Mouse (Mus musculus): ENCODE measurements at regions not wholly inside any gene's neighbourhood (a gene's known extent, or its start where the extent isn't known, plus 50 kb on each side); places are given as distances from the start of the nearest gene placed in this dataset.
A peak's percentile ranks its signal among the peaks of the same experiment; 100 is the strongest.

DNA sequence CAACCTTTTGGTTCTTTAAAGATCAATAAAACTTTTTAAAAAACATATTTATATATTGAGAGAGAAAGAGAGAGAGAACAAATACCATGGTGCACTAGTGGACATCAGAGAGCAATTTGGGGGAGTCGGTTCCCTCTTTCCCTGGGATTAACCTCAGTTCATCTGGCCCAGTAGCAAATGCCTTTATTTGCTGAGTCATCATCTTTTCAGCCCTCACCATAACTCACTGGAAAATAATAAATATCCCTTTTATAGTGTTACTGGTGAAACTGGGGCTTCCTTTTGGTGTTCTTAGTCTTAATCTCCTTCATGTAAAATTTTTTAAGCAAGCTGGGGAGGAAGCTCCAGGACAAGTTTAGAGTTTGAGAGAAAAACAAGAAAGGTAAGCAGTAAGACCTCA is 105.3 kb upstream of the Arg1 start:
- DNase-seq (ENCODE audit: low read depth, low spot score), result no peak

DNA sequence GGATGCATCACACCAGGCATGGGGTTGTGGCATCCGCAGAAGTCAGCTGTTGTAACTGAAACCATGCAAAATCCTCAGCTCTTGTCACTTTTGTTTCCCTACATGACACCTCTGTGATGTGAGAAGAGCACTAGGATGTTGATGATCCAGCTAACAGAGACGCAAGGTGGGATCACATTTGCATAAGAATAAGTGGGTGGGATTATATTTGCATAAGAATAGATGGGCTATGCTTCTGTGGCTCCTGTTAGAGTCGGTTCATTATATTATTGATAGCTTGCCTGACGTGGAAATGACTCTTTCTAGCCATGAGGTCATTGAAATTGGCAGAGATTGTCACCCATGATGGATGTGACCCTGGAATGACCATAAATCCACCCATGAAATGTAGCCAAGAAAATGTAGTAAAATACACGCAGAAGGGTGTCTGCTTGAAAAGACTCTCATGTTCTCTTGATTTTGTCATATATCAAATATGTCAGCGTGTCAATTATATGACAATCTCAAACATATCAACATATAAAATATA is 102.2 kb upstream of the Arg1 start:
- no peak for DNase-seq (ENCODE audit: low read depth, low spot score)

DNA sequence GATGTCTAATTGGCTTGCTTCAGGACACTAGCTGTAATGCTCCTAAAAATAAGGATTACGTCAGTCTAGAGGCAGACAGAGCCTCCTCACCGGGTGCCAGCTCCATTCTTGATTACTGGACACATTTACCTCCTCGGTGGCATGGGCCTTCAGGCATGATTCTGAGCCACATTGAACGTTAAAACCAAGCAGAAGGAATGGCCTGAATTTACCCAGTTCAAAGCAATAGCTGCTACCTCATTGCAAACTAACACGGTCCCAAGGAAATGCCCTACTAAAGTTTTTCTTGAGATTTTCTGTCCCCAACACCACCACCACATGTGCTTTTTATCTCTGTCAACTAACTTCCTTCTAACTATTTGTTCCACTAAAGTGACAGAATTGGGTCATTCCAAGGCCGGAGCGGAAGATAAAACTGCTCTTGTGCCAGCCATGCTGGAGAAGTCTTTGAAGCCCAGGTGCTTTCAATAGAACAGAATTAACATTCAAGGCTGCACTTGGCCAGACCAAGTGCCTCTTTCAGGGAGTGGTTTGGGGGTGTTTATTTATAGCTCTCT is 96.4 kb upstream of the Arg1 start:
- DNase-seq (ENCODE audit: low read depth, low spot score), result peak; percentile 40

DNA sequence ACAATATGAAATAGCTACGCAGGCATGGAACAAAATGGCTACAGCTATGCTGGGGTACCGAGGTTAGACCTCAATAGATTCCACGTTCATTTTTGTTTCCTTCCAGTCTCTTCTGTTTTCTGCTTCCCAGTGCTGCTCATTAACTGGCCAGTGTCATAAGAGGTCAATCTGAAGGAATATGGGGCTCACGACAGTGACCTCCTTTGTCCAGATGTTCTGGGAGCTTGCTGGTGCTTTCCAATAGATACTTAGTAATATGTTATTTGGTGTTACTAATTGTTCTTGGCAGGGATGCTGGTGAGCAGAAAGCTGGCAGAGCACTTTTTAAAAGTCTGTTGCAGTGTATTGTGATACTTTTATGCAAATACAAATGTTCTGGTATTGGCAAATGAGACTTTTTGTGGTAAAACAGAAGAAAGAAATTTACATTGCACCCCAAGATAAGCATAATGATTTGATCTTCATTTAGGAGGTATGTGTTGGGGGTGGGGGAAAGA is 95.8 kb upstream of the Arg1 start:
- DNase-seq (ENCODE audit: low read depth, low spot score), result no peak

DNA sequence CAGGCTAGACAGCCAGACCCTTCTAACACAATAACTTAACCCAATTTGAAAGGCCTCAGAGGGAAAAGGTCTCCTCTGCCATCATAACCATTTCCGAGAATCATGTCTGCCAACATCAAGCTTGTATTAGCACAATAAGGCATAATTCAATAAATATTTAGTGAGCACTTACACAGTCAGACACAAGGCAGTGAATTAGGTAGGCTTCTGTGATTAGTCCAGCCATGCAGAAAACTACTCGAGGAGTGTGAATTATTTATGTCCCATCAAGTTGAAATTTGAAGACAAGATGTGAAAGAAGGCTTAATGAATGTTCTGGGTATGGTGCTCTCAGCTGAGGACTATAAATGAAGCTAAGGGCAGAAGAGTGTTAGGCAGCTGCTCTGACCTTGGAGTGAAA is 91.7 kb upstream of the Arg1 start:
- DNase-seq (ENCODE audit: low read depth, low spot score), result no peak

DNA sequence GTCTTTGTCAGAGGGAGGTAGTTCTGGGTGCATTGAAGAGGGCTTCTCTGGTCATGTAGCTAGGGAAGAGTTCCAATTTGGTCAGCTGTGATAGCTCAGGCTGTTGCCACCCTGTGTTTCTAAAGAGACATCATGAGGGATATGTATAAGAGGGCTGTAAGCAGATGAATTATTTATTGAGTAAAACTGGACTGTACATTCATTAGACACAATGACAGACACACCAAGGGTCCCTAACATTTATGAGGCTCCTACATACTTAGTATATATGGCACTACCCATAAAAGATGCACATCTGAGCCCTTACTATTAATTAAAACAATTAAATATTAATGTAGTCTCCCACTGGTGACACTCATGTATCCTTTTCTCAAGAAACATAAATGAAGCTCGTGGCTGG is 90.6 kb upstream of the Arg1 start:
- DNase-seq (ENCODE audit: low read depth, low spot score), result no peak

DNA sequence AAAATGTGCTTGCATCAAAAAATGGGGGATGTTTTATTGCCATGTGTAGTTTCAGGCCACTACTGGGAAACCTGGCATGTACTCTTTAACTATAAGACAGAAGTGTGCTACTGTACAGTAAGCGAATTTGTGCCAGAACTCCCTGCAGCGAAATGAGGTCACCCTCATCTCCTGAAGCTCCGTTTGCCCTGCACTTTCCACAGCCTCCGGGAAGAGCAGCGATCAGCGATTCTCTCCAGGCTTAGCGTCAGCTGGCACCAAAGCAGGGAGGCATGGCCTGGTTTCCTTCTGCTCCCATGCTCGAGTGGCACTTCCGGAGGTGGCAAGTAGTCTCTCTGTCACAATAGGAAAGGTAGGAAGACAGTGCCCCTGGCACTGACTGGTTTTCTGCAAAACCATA is 88.8 kb upstream of the Arg1 start:
- DNase-seq (ENCODE audit: low read depth, low spot score), result no peak

DNA sequence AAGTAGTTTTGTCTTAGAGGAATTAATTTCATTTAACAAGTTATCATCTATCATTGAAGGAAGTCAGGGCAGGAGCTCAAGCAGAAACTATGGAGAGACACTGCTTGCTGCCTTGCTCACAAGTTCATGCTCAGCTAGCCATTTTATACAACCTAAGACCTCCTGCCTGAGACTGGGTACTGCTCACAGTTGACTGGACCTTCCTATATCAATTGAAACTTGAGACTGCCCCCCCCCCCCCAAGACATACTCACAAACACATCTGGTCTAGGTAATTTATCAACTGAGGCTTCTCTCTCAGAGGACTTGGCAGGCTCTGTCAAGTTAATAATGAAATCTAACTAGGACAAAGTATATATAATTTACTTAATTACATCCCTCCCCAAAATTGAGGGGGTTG is 84.8 kb upstream of the Arg1 start:
- no peak for DNase-seq (ENCODE audit: low read depth, low spot score)

DNA sequence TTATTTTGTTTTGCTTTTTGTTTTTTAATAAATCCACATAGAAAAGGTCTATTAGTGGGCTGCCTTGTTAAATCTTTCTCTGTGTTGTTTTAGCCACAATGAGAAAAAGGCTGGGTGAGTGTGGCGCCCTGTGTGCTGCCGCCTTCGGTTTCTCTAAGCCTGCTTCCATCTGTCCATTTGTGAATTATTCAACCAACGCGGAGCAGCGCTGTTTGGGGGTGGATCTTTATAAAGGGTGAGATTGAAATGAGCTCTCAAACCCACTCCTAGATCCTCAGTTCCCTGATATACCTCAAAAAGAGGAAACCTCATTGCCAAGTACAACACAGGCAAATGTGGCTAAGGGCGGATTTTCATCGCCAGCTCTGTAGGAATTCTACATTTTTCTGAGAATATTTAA is 74.0 kb upstream of the Arg1 start:
- no peak for DNase-seq (ENCODE audit: low read depth, low spot score)

DNA sequence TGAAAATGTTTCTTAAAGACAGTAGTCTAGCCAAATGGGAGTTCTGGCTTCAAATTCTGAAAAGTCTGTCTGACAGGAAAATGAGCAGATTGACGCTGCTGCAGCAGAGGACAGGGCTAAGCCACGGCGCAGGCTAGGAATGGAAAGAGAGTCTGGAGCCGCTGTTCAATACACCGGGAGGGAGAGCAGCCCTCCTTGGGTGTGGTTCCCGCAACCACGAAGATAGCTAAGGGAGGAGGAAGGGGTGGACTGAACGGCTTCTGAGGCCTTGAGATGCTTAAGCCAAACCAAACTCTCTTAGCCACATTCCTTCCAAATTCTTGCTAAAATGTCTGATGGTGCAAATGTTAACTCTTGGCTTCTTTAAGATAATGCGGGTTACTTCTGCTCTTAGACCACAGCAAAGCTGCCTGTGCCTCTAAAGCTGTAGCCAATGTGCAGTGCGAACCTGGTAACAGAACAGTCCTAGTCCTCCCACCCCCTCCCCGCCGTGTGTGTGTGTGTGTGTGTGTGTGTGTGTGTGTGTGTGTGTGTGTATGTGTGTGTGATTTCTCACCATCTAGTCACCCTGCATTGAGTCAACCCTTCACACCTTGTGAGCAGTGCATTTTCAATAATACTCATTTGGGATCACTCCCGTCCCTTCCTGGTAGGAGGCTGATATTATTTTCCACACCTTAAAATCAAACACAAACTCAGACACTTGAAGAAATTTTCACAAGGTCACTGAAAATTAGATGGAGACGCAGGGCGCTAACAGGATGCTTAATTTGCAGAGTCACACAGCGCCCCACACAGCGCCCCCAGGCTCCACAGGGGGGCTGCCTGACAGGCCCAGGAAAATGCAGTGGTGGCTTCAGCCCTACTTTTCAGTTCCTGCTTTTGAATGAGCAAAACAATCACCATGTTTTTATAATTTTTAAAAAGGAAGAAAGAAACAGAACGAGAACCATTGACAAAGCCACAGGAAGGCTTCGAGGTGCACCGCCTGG is 73.2 kb upstream of the Arg1 start:
- DNase-seq (ENCODE audit: low read depth, low spot score), result no peak

DNA sequence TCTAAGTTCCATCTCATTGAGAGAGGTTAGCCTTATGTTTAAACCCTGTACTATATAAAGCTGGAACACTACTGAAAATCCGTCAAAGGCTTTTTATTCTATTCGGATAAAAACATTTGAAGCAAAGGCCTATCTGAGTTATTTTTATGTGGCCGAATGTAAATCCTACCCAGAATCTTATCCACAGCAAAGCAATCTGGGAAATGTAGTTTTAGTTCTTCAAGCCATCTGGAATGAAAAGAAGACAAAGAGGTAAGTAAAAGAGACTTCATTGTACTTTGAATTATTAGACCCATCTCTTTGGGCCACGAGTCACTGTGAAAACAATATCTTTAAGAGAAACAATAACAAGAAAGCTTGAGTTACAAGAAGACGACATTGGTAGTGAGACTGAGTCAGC is 72.5 kb upstream of the Arg1 start:
- no peak for DNase-seq (ENCODE audit: low read depth, low spot score)

DNA sequence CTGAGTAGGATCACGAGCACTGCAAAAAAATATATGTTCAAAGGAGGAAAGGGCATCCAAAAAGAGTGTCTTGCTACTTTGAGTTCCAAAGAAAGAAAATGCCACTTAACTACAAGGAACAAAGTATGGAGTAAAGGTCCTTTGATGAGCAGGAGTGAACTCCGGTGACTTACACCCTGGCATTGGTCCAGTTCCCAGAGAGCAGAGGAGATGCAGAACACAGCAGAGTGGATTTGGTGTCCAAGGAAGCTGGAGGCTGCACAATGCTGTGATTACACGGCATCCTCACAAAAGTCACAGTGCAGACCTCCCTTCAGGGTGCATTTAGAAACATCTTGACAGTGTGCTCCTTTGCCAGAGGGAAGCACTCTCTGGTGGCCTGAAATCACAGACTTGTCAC is 70.4 kb upstream of the Arg1 start:
- no peak for DNase-seq (ENCODE audit: low read depth, low spot score)

DNA sequence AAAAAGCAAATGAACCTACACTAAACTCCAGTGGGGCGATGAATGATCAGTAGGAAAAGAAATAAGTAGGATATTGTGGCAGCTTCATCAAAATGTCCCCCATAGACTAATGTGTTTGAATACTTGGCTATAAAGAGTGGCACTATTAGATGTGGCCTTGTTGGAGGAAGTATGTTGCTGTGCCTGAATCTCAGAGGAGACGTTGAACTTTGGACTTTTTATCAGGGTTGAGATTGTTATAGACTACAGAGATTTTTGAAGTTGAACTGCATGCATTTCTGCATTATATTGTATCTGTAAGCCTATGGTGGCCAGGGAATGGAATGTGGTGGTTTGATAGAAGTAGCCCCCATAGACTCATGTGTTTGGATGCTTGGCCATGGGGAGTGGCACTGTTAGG is 68.5 kb upstream of the Arg1 start:
- no peak for DNase-seq (ENCODE audit: low read depth, low spot score)

DNA sequence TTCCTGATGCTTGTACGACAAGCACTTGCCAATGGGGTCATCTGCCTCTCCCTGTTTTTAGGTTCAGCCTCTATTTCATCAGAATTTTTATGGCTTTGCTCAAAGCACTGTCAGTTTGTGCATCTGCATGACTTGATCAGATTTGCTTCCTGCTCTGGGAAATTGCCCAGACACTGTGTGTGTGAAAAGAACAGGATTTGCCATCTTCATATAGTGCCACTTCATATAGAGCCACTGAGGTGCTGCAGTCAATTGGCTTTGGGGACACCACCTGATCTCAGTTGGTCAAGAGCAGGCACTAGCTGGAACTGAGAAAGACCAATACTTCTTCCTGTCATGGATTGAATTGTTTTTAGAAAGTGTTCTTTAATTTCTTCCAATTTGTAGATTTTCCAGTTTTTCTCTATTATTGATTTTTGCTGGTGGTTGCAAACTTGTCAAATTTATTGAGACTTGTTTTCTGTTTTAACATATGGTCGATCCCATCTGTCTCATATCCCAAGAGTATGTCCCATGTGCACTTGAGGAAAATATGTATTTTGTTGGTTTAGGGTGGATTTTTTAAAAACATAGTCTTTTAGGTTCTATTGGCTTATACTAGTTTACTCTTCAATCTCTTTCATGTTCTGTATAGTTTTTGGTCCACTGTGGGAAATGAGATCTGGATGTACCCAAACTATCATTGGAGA is 62.8 kb upstream of the Arg1 start:
- no peak for DNase-seq (ENCODE audit: low read depth, low spot score)

DNA sequence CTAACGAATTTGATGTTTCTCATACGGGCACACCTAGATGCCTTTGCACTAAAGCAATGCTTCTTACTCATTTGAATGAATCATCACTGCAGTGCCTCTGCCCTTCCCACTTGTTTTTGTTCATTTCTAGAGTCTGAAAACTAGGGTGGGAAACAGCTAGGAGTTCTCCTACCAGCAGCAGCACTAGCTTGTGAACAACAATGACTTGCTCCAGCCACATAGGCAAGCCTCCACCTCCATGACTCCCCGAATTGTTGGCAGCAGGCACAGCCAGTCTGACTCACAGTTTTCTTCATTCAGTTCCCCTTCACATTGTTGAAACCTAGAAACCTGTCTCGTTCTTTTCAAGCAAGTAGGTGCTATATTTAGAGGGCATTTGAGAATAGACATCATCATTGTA is 57.5 kb upstream of the Arg1 start:
- no peak for DNase-seq (ENCODE audit: low read depth, low spot score)

DNA sequence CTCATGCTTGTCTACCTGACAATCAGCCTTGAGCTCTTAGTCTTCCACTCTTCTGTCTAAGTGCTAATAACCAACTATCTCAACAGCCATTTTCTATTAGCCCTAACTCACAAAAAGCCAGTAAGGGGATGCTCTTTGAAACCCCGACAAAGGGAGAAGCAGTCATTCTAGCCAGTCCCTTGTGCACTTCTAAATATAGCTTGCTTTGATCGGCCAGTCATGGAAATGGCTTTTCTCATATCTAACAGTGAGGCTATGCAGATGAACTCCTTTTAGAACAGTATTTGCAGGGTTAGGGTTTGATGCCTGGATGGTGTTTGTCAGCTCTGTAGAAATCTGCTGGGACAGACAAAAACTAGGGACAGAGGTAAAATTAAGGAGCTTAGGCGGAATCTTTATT is 54.5 kb upstream of the Arg1 start:
- no peak for DNase-seq (ENCODE audit: low read depth, low spot score)

Measured in forelimb bud, embryonic 11.5 days (tissue).